Mouse (Mus musculus) hematopoietic multipotent progenitor cell, adult 10-12 weeks (in vitro differentiated cells): Measurements from ENCODE around the gene Psph. TPM values are rescaled to one million over a fixed set of nuclear protein-coding genes. Genes with fewer than 3 reads are reported as not detected.

Source experiments
- polyA plus RNA-seq: library from polyadenylated mRNA; stranded (reverse); fragments of >175 nt; gene quantifications from 2 replicates; pipeline ENCODE4 v1.2.3, GENCODE M21; 2012; ENCODE audit warnings: low replicate concordance

Psph gene
- polyA plus RNA-seq: 6.4 and 24.2 TPM in 2 replicates

GRCm38 (mm10) chr5:129786818-129787790 is at the start of gene Psph:
Gene Psph (minus strand): TSS chr5:129787449.

GRCm38 (mm10) chr5:129724834-129725773 is 62.1 kb downstream of the Psph start, which contains the start of gene Nipsnap2:
Gene Nipsnap2 (plus strand): TSS chr5:129725063.

Other genes with a start within 250 kb of the Psph start
- 1.5 and 1.7 TPM in 2 replicates for gene Mmp17, start 203.3 kb downstream of the Psph start, polyA plus RNA-seq
- 0.13 and 0.17 TPM in 2 replicates for gene Zfp11, start 117.3 kb downstream of the Psph start, polyA plus RNA-seq
- gene Sept14, start 78.9 kb downstream of the Psph start, polyA plus RNA-seq: not detected in 2 replicates
- 3.9 and 21.4 TPM in 2 replicates for gene Mrps17, start 72.0 kb downstream of the Psph start, polyA plus RNA-seq
- gene Nipsnap2, start 62.4 kb downstream of the Psph start, polyA plus RNA-seq: 20.0 and 33.7 TPM in 2 replicates
- gene Sumf2, start 59.5 kb upstream of the Psph start, polyA plus RNA-seq: 4.7 and 5.4 TPM in 2 replicates
- 193 and 352 TPM in 2 replicates for gene Chchd2, start 100.0 kb upstream of the Psph start, polyA plus RNA-seq
- 0.63 and 9.1 TPM in 2 replicates for gene Zbed5, start 108.3 kb upstream of the Psph start, polyA plus RNA-seq
- 0.12 TPM in 1 of 2 replicates, not detected in the other for gene Phkg1, start 111.1 kb upstream of the Psph start, polyA plus RNA-seq
- 2.1 and 4.2 TPM in 2 replicates for gene Nupr1l, start 121.1 kb upstream of the Psph start, polyA plus RNA-seq
- 6.3 and 7.4 TPM in 2 replicates for gene Vkorc1l1, start 154.5 kb upstream of the Psph start, polyA plus RNA-seq
- gene Gusb, start 215.6 kb upstream of the Psph start, polyA plus RNA-seq: 15.6 and 22.0 TPM in 2 replicates
- 10.3 and 17.1 TPM in 2 replicates for gene Asl, start 241.8 kb upstream of the Psph start, polyA plus RNA-seq
- 8.1 and 9.9 TPM in 2 replicates for gene Crcp, start 241.8 kb upstream of the Psph start, polyA plus RNA-seq